Mouse (Mus musculus) ES-E14 (cell line): ENCODE results near the gene Rfxank.

Source experiments
- HCFC1 ChIP-seq: IDR thresholded peaks from 2 replicates; pipeline ENCODE4 v1.6.1; 2012; ENCODE audit warnings: low read length, inconsistent platforms, borderline replicate concordance; ENCODE audit not compliant: insufficient read depth
- MAFK ChIP-seq: IDR thresholded peaks from 2 replicates; pipeline ENCODE4 v1.6.1; 2014; ENCODE audit warnings: mild to moderate bottlenecking, low read depth, low read length, inconsistent platforms; ENCODE audit not compliant: insufficient read depth
- ZC3H11A ChIP-seq: IDR thresholded peaks from 2 replicates; pipeline ENCODE4 v1.6.1; 2012; ENCODE audit warnings: low read depth, mild to moderate bottlenecking, inconsistent platforms, low read length, borderline replicate concordance

DNA sequence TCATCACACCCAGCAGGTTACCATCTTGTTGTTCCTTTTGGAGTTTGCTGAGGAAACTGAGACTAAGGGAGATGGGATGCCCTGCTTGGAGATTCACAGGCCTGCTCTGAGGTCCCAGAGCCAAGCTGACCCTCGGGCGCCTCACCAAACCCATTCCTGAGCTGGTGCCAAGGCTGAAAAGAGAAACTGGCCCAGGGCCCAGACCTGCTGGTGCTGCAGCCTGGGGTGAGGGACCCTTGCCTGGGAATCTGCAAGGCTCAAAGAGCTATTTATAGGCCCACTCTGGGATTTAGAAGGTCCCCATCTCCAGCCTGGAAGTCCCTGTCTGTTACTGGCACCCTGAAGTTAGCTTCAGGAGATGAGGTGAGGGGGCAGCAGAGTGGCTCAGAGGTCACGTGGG is 10.5 kb downstream of the Rfxank start:
- no peak for TF ChIP-seq HCFC1
- TF ChIP-seq MAFK = no peak
- no peak for TF ChIP-seq ZC3H11A
